In genomic region chr7:118731781-118732180, GRCm38 (mm10) we compare ENCODE assay signal across 22 mouse cellular contexts.
"Had no signal": no experiment of that assay in that cellular context is flagged by ENCODE, and none has a peak within 500 bp of the region (broad histone marks: within the 10 kb centered on the region; RNA-seq: fewer than 3 reads in every experiment).

No protein-coding gene starts in this region.

- H3K4me1 ChIP-seq: lung, embryonic 15.5 days; midbrain, embryonic 13.5 days; neural tube, embryonic 13.5 days; neural tube, embryonic 15.5 days; stomach, embryonic 15.5 days had no signal

- H3K9ac ChIP-seq: lung, embryonic 15.5 days; midbrain, embryonic 13.5 days; neural tube, embryonic 13.5 days; neural tube, embryonic 15.5 days; stomach, embryonic 15.5 days had no signal

- H3K4me3 ChIP-seq: lung, embryonic 15.5 days; megakaryocyte, embryonic 14.5 days; midbrain, embryonic 13.5 days; myocyte; neural tube, embryonic 13.5 days; neural tube, embryonic 15.5 days; stomach, embryonic 15.5 days had no signal

- ATAC-seq: lung, postnatal 0 days; midbrain, embryonic 13.5 days; midbrain, embryonic 16.5 days had no signal

- H3K27ac ChIP-seq: lung, embryonic 15.5 days; macrophage; midbrain, embryonic 13.5 days; neural tube, embryonic 13.5 days; neural tube, embryonic 15.5 days; stomach, embryonic 15.5 days; stomach, postnatal 0 days had no signal

- H3K9me3 ChIP-seq: lung, embryonic 15.5 days; megakaryocyte, embryonic 14.5 days; midbrain, embryonic 13.5 days; neural tube, embryonic 13.5 days; neural tube, embryonic 15.5 days; stomach, embryonic 15.5 days had no signal

- H3K4me2 ChIP-seq: lung, embryonic 15.5 days; midbrain, embryonic 11.5 days; midbrain, embryonic 13.5 days; neural tube, embryonic 13.5 days; neural tube, embryonic 15.5 days; stomach, embryonic 15.5 days had no signal

- DNase-seq: lung, adult 2 months; lung, postnatal 14 days; lung, postnatal 36 days; retina, postnatal 1 day; right cerebral cortex, adult 18-20 months; right cerebral cortex, postnatal 25 days; right cerebral cortex, postnatal 4 days; thymus, adult 2 months; thymus, postnatal 25 days; thymus, postnatal 4 days had no signal

- H3K27me3 ChIP-seq: lung, embryonic 15.5 days; megakaryocyte, embryonic 14.5 days; midbrain, embryonic 13.5 days; neural tube, embryonic 13.5 days; neural tube, embryonic 15.5 days; stomach, embryonic 15.5 days had no signal
